Mouse (Mus musculus) macrophage (primary cell): ENCODE data around the gene Padi4. TPM values are rescaled to one million over a fixed set of nuclear protein-coding genes. Genes with fewer than 3 reads are reported as not detected.

Source experiments
- H3K27ac ChIP-seq: fragments of 350-480 bp; formaldehyde crosslinking; 2 replicates; pipeline ENCODE4 v1.9.0; 2021
- H3K36me3 ChIP-seq: fragments of 350-480 bp; formaldehyde crosslinking; 2 replicates; pipeline ENCODE4 v1.9.0; 2021; ENCODE audit errors: inconsistent target
- H3K4me3 ChIP-seq: fragments of 350-480 bp; formaldehyde crosslinking; 2 replicates; pipeline ENCODE4 v1.9.0; 2021; ENCODE audit errors: inconsistent target
- H3K79me2 ChIP-seq: fragments of 350-480 bp; formaldehyde crosslinking; 2 replicates; pipeline ENCODE4 v1.9.0; 2021; ENCODE audit errors: inconsistent target
- WGBS: methylation state at CpG from one replicate; pipeline ENCODE4 v1.1.7; 2026; ENCODE audit warnings: inconsistent platforms; ENCODE audit not compliant: missing documents; 5-methylcytosine and 5-hydroxymethylcytosine counted together
- polyA plus RNA-seq: library from polyadenylated mRNA; stranded (reverse); fragments of 250-400 nt; gene quantifications from 3 replicates; pipeline ENCODE4 v1.2.4, GENCODE M21; 2018; ENCODE audit warnings: inconsistent platforms

Gene Padi4
- polyA plus RNA-seq, 1 experiment from 2014 or later = 3.2 TPM

GRCm38 (mm10) chr4:140711360-140711759 lies 62.7 kb downstream of the Padi4 start:
- Histone ChIP-seq H3K27ac (no peak overlapping the region), H3K79me2 (peaks cover 40% of the 10 kb centered on the region), H3K4me3 (no peak overlapping the region), H3K36me3 (peaks cover 68% of the 10 kb centered on the region)
- WGBS = 92% methylated on average over 5 of the region's 5 CpGs

GRCm38 (mm10) chr4:140710781-140711180 lies 63.3 kb downstream of the Padi4 start:
- H3K27ac ChIP-seq = no peak overlapping the region
- 95% methylated on average over 10 of the region's 10 CpGs for WGBS
- H3K36me3 ChIP-seq = peaks cover 63% of the 10 kb centered on the region
- no peak overlapping the region for H3K4me3 ChIP-seq
- H3K79me2 ChIP-seq = peaks cover 45% of the 10 kb centered on the region

GRCm38 (mm10) chr4:140709617-140710016 lies 64.4 kb downstream of the Padi4 start:
- WGBS = 96% methylated on average over 9 of the region's 10 CpGs
- Histone ChIP-seq H3K27ac (no peak overlapping the region), H3K4me3 (no peak overlapping the region), H3K79me2 (peaks cover 57% of the 10 kb centered on the region), H3K36me3 (peaks cover 54% of the 10 kb centered on the region)

GRCm38 (mm10) chr4:140709111-140709510 lies 64.9 kb downstream of the Padi4 start:
- H3K79me2 ChIP-seq = peaks cover 62% of the 10 kb centered on the region
- H3K27ac ChIP-seq = no peak overlapping the region
- H3K36me3 ChIP-seq = peaks cover 49% of the 10 kb centered on the region
- WGBS = 98% methylated on average over 7 of the region's 7 CpGs
- no peak overlapping the region for H3K4me3 ChIP-seq

GRCm38 (mm10) chr4:140708297-140708927 lies 65.6 kb downstream of the Padi4 start:
- H3K4me3 ChIP-seq = no peak overlapping the region
- peaks cover 48% of the 10 kb centered on the region for H3K36me3 ChIP-seq
- H3K27ac ChIP-seq = no peak overlapping the region
- H3K79me2 ChIP-seq = peaks cover 69% of the 10 kb centered on the region
- WGBS = 94% methylated on average over 18 of the region's 18 CpGs

- Histone ChIP-seq H3K27ac (no peak overlapping the region), H3K4me3 (no peak overlapping the region), H3K79me2 (peaks cover 75% of the 10 kb centered on the region), H3K36me3 (peaks cover 44% of the 10 kb centered on the region)
- 92% methylated on average over 4 of the region's 4 CpGs for WGBS
Observed at GRCm38 (mm10) chr4:140707615-140708014, 66.4 kb downstream of the Padi4 start.

DNA sequence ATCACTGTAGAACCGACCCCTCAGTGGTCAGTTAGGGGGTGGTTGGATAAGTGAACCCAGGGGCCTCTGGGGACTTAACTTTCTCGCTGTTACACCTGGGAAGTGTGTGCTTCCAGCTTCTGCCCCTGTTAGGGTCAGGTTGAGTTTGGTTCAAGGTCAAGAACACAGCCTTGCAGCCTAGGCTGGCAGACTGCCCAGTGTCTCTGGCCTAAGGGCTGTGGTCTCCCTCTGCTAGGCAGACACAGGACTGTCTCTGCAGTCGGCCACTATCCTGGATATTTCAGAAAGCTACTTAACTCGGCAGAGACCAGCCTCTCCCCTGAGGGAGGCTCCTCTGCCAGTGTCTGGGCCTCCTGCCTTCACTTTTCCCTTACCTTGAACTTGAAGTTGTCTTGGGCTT lies 69.9 kb downstream of the Padi4 start:
- Histone ChIP-seq H3K4me3 (no peak overlapping the region), H3K27ac (no peak overlapping the region), H3K79me2 (peaks cover 64% of the 10 kb centered on the region), H3K36me3 (peaks cover 13% of the 10 kb centered on the region)
- WGBS = 72% methylated on average over 4 of the region's 4 CpGs

DNA sequence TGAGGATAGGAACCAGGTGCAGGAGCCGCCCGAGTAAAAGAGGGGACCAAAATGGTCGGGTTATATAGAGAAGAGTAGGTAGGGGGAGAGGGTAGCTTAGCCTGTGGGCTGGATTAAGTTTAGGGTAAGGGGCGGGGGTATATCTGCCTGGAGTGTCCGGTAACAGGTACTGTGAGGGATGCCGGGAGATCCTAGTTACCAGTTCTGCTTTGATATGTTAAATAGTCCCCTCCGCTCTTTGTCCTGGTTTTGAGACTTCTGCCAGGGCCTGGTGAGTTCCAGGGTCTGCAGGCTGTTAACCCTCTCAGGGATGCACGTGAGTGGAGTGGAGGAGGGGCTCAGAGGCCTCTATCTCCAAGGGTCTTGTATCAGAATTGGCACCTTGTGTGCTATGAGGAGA lies 70.4 kb downstream of the Padi4 start:
- 48% methylated on average over 8 of the region's 8 CpGs for WGBS
- Histone ChIP-seq H3K36me3 (peaks cover 8% of the 10 kb centered on the region), H3K4me3 (no peak overlapping the region; the same call in 1 of the 2 replicates), H3K27ac (no peak overlapping the region), H3K79me2 (peaks cover 59% of the 10 kb centered on the region)

- 2% methylated on average over 57 of the region's 68 CpGs for WGBS
- Histone ChIP-seq H3K4me3 (peak overlapping the region; percentile 47), H3K27ac (0 out of 2 replicates have a peak overlapping the region, but pooled peaks have one; percentile 10), H3K36me3 (no peaks in the 10 kb centered on the region), H3K79me2 (peaks cover 50% of the 10 kb centered on the region)
Observed at GRCm38 (mm10) chr4:140702611-140703327, 71.3 kb downstream of the Padi4 start.

DNA sequence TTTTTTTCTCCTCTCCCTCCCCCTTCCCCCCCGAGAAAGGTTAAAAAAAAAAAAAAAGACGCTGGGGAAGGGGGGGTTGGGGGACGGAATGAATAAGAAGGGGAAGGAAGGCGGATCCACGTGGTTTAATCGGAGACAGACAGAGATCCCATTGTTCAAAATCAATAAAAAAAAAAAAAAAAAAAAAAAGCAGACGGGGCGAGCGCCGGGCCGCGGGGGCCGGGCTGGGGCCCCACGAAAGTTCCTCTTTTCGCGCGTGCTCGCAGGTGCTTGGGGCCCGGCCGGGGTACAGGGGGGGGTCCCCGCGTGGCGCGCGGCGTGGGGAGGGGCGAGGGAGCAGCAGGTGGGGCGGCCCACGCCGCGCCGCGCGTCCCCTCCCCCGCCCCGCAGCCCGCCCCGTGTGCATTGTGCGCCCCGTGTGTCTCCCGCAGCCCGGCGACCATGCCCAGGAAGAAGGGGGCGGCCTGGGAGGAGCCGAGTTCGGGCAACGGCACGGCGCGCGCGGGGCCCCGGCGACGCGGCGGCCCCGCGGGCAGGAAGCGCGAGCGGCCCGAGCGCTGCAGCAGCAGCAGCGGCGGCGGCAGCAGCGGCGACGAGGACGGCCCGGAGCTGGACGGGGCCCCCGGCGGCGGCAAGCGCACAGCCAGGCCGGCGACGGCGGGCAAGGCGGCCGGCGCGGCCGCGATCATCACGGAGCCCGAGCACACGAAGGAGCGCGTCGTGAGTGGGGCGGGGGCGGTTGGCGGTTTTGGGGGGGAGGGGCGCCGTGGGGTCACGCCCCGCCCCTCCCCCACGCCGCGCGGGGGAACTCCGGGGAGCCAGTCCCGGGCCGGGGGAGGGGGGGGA lies 72.1 kb downstream of the Padi4 start:
- peaks cover 42% of the 10 kb centered on the region for H3K79me2 ChIP-seq
- WGBS = 2% methylated on average over 41 of the region's 107 CpGs
- H3K27ac ChIP-seq = peak overlapping the region; percentile 86
- H3K4me3 ChIP-seq = peak overlapping the region; percentile 64
- no peaks in the 10 kb centered on the region for H3K36me3 ChIP-seq

- peak overlapping the region; percentile 64 for H3K4me3 ChIP-seq
- H3K79me2 ChIP-seq = peaks cover 34% of the 10 kb centered on the region
- H3K36me3 ChIP-seq = no peaks in the 10 kb centered on the region
- WGBS = 2% methylated on average over 46 of the region's 61 CpGs
- peak overlapping the region; percentile 86 for H3K27ac ChIP-seq
Observed at GRCm38 (mm10) chr4:140701049-140701715, 72.9 kb downstream of the Padi4 start.

GRCm38 (mm10) chr4:140700269-140701018 lies 73.6 kb downstream of the Padi4 start, which contains the start of gene Rcc2:
Rcc2 (plus strand) TSS chr4:140700541.
- Histone ChIP-seq H3K36me3 (no peaks in the 10 kb centered on the region), H3K27ac (peak within 1 kb of the TSS; percentile 86), H3K79me2 (peaks cover 27% of the 10 kb centered on the region), H3K4me3 (peak within 1 kb of the TSS; percentile 64)
- 2% methylated on average over 20 of the region's 20 CpGs for WGBS

- Histone ChIP-seq H3K79me2 (peaks cover 18% of the 10 kb centered on the region), H3K36me3 (no peaks in the 10 kb centered on the region), H3K27ac (peak overlapping the region; percentile 82), H3K4me3 (peak overlapping the region; percentile 38)
- 4% methylated on average over 29 of the region's 29 CpGs for WGBS
Observed at GRCm38 (mm10) chr4:140699441-140700127, 74.5 kb downstream of the Padi4 start.
